Mouse (Mus musculus): Measurements from ENCODE around the gene Atg2b.

GRCm38 (mm10) chr12:105572622-105573021 lies 112.4 kb downstream of the Atg2b start:
- TF ChIP-seq TAL1 (IDR thresholded peaks at IDR 0.05; ENCODE audit: low read length) = no peak
- no peak for TF ChIP-seq CTCF (IDR thresholded peaks at IDR 0.05 in 2 of 3, conservative IDR thresholded peaks at IDR 0.05 in 1 of 3; ENCODE audit: control insufficient read depth in 1 of 3, insufficient read depth in 1 of 3, low read depth in 2 of 3, low read length in 3 of 3, poor library complexity in 1 of 3, severe bottlenecking in 1 of 3)
- no peak for TF ChIP-seq MAZ (IDR thresholded peaks at IDR 0.05; ENCODE audit: low read depth, low read length)
- TF ChIP-seq EP300 (IDR thresholded peaks at IDR 0.05; ENCODE audit: low read depth in 1 of 2, low read length in 2 of 2) = no peak
- no peak for TF ChIP-seq ZC3H11A (IDR thresholded peaks at IDR 0.05; ENCODE audit: low read depth, low read length)
- no peak for TF ChIP-seq POLR2A (IDR thresholded peaks at IDR 0.05; ENCODE audit: control insufficient read depth in 1 of 2, insufficient read depth in 1 of 2, low read depth in 1 of 2, low read length in 2 of 2, poor library complexity in 1 of 2)
- TF ChIP-seq MEF2A (IDR thresholded peaks at IDR 0.05; ENCODE audit: extremely low read depth, insufficient replicate concordance, low read depth, low read length, poor library complexity, severe bottlenecking) = no peak
- no peak for TF ChIP-seq BHLHE40 (IDR thresholded peaks at IDR 0.05; ENCODE audit: borderline replicate concordance, low read depth, low read length)
- no peak for TF ChIP-seq MXI1 (IDR thresholded peaks at IDR 0.05; ENCODE audit: low read depth, low read length)
- no peak for TF ChIP-seq HCFC1 (IDR thresholded peaks at IDR 0.05; ENCODE audit: low read depth, low read length)
- no peak for TF ChIP-seq USF1 (IDR thresholded peaks at IDR 0.05; ENCODE audit: low read depth, low read length)
- TF ChIP-seq TBP (IDR thresholded peaks at IDR 0.05; ENCODE audit: low read depth, low read length) = no peak
- TF ChIP-seq ELF1 (IDR thresholded peaks at IDR 0.05; ENCODE audit: low read depth, low read length) = no peak
- no peak for TF ChIP-seq GATA1 (IDR thresholded peaks at IDR 0.05; ENCODE audit: low read depth, low read length)

All from MEL (cell line).